Mouse (Mus musculus): ENCODE results near the gene Rsad1.

Gene Rsad1

DNA sequence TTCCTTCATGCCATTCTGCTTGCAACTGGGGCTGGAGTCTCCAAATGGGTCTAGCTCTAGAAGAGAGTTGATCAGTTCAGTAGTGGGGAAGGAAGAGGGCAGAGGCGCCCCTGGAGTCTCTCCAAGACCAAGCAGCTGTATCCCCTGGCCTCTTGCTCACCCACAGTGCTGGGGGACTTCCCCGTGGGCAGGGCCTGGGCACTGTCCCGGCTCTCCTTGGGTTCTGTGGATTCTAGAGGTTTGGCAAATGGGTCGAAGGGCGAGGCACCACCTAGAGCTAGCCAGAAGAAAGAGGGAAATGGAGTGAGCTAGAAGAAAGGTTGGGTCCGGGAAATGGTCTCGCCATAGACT is 57.3 kb downstream of the Rsad1 start:
- no peak for DNase-seq (ENCODE audit: low spot score in 2 of 2)

DNA sequence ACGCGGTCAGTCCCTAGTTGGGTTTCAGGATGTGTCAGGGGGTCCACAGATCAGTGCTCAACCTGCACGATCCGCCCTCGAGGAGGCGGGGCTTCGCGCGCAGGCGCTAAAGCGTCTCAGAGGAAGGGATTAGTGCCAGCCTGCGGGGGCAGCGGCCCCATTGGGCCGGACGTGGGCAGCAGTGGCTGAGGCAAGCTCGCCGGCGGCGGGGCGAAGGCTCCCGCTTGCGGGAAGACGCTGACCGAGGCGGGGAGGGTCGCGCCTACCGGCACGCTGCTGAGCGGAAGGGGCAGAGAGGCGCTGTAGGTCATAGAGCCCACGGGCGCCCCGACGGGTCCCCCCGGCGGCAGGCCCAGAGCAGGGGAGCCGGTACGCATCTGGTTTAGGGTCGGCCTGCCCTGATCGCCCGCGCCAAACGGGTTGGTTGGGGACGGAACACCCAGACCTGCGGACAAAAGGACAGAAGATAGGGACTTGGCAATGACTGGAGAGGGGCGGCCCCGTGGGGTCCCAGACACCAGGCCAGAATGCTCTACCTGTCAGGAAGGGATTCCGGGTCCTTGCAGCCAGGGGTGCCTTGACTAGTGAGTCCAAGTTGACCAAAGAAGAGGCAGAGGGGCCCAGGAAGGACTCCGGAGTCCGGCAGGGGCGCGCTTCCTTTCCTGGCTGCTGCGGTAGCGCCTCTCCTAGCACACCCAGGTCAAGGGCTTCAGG is 57.9 kb downstream of the Rsad1 start:
- no peak for DNase-seq (ENCODE audit: low spot score in 2 of 2)
